In genomic region chr2:74970611-74971265, GRCm38 (mm10) we compare ENCODE assay signal across 14 mouse cellular contexts.
DNase-seq lines count a peak whose midpoint lies in the region; ATAC-seq and TF ChIP-seq lines count a peak whose summit lies in the region.
"Had no signal": no experiment of that assay in that cellular context is flagged by ENCODE, and none has a peak within 500 bp of the region (broad histone marks: within the 10 kb centered on the region; RNA-seq: fewer than 3 reads in every experiment).

No protein-coding gene starts in this region.

- peaks cover 3% of the 10 kb centered on the region; the same call in 1 of the 2 replicates for H3K4me1 ChIP-seq in intestine, embryonic 16.5 days (ENCODE audit: control insufficient read depth, insufficient read depth, low read length)
- H3K4me1 ChIP-seq in intestine, embryonic 15.5 days (replicated peaks) = no peaks in the 10 kb centered on the region
- peaks cover 38% of the 10 kb centered on the region for H3K4me1 ChIP-seq in limb, embryonic 10.5 days
- H3K4me1 ChIP-seq in liver, embryonic 12.5 days = no peaks in the 10 kb centered on the region

- H3K9ac ChIP-seq in intestine, embryonic 16.5 days (ENCODE audit: low read depth, low read length) = no peak overlapping the region
- no peak overlapping the region for H3K9ac ChIP-seq in intestine, embryonic 15.5 days
- H3K9ac ChIP-seq in liver, embryonic 12.5 days = no peak overlapping the region

- no peak for DNase-seq in gastrocnemius, adult 2 months
- DNase-seq in gastrocnemius, postnatal 14 days = no peak
- DNase-seq in ZHBTc4 (ENCODE audit: low read depth, low spot score) = peak; percentile 42
- no peak for DNase-seq in limb, embryonic 10.5 days (ENCODE audit: low spot score)
- DNase-seq in retina, embryonic 14.5 days (ENCODE audit: low spot score) = no peak
- DNase-seq: cerebellum, adult 18-20 months; gastrocnemius, postnatal 25 days; kidney, adult 18-20 months; spleen, adult 18-20 months had no signal

- no peaks in the 10 kb centered on the region for H3K27me3 ChIP-seq in intestine, embryonic 16.5 days (replicated peaks; ENCODE audit: control insufficient read depth, insufficient read depth, low read length)
- no peaks in the 10 kb centered on the region for H3K27me3 ChIP-seq in intestine, embryonic 15.5 days (replicated peaks)
- H3K27me3 ChIP-seq in limb, embryonic 10.5 days (ENCODE audit: low read depth, poor library complexity, severe bottlenecking) = peaks cover 45% of the 10 kb centered on the region; the same call in 1 of the 2 replicates
- H3K27me3 ChIP-seq in liver, embryonic 12.5 days (replicated peaks) = peaks cover 22% of the 10 kb centered on the region; the same call in 1 of the 2 replicates

- ATAC-seq in intestine, embryonic 16.5 days = peak; percentile 40; the same call in 1 of the 2 replicates
- ATAC-seq in intestine, embryonic 15.5 days = no peak
- ATAC-seq in liver, embryonic 12.5 days = no peak
- ATAC-seq: forebrain, embryonic 14.5 days had no signal

- peak overlapping the region; percentile 63; the same call in 1 of the 2 replicates for H3K27ac ChIP-seq in gastrocnemius, adult 2 months
- H3K27ac ChIP-seq in intestine, embryonic 16.5 days (ENCODE audit: low read length) = peak overlapping the region; percentile 19; the same call in 1 of the 2 replicates
- H3K27ac ChIP-seq in intestine, embryonic 15.5 days = no peak overlapping the region
- H3K27ac ChIP-seq in limb, embryonic 10.5 days = peak overlapping the region; percentile 37; the same call in 1 of the 2 replicates
- H3K27ac ChIP-seq in liver, embryonic 12.5 days = no peak overlapping the region
- H3K27ac ChIP-seq: macrophage had no signal

- no peak for TF ChIP-seq CTCF in gastrocnemius, adult 2 months (IDR thresholded peaks at IDR 0.05)

- H3K9me3 ChIP-seq in intestine, embryonic 16.5 days (ENCODE audit: control insufficient read depth, low read length) = no peaks in the 10 kb centered on the region
- no peaks in the 10 kb centered on the region for H3K9me3 ChIP-seq in intestine, embryonic 15.5 days
- H3K9me3 ChIP-seq in limb, embryonic 10.5 days (replicated peaks) = no peaks in the 10 kb centered on the region
- no peaks in the 10 kb centered on the region for H3K9me3 ChIP-seq in liver, embryonic 12.5 days (replicated peaks)

- 41% methylated on average over 14 of the region's 14 CpGs for WGBS in intestine, embryonic 16.5 days
- WGBS in intestine, embryonic 15.5 days = 32% methylated on average over 14 of the region's 14 CpGs
- WGBS in limb, embryonic 10.5 days = 31% methylated on average over 14 of the region's 14 CpGs
- WGBS in liver, embryonic 12.5 days (ENCODE audit: insufficient replicate concordance) = 64% methylated on average over 14 of the region's 14 CpGs

- H3K36me3 ChIP-seq in intestine, embryonic 16.5 days (ENCODE audit: control insufficient read depth, insufficient read depth, low read length) = no peaks in the 10 kb centered on the region
- H3K36me3 ChIP-seq in intestine, embryonic 15.5 days = no peaks in the 10 kb centered on the region
- no peaks in the 10 kb centered on the region for H3K36me3 ChIP-seq in limb, embryonic 10.5 days
- no peaks in the 10 kb centered on the region for H3K36me3 ChIP-seq in liver, embryonic 12.5 days

- H3K4me3 ChIP-seq in gastrocnemius, adult 2 months = no peak overlapping the region
- H3K4me3 ChIP-seq in intestine, embryonic 16.5 days (ENCODE audit: low read length) = no peak overlapping the region
- no peak overlapping the region for H3K4me3 ChIP-seq in intestine, embryonic 15.5 days (replicated peaks)
- H3K4me3 ChIP-seq in limb, embryonic 10.5 days = 0 out of 2 replicates have a peak overlapping the region, but pooled peaks have one; percentile 1
- H3K4me3 ChIP-seq in liver, embryonic 12.5 days = no peak overlapping the region

- intact Hi-C loops in gastrocnemius, adult 2 months (cut with DNase I) = no loop called here
- intact Hi-C loops in gastrocnemius, postnatal 14 days (cut with DNase I; ENCODE audit: low total_unique reads) = no loop called here

- no peak overlapping the region for H3K4me2 ChIP-seq in intestine, embryonic 16.5 days (ENCODE audit: low read depth, low read length)
- H3K4me2 ChIP-seq in intestine, embryonic 15.5 days (replicated peaks) = no peak overlapping the region
- no peak overlapping the region for H3K4me2 ChIP-seq in liver, embryonic 12.5 days

Comparison
In these comparisons a context has a peak if more than half of its experiments do, and no peak if none do; other contexts are left out.
1. H3K27ac ChIP-seq: peak in gastrocnemius, adult 2 months (single experiment), intestine, embryonic 16.5 days (single experiment) and limb, embryonic 10.5 days (single experiment); none in intestine, embryonic 15.5 days (single experiment) and liver, embryonic 12.5 days (single experiment).